Mouse (Mus musculus): Measurements from ENCODE around the gene Plp1. TPM values are rescaled to one million over a fixed set of nuclear protein-coding genes. Genes with fewer than 3 reads are reported as not detected.

Gene Plp1
- polyA plus RNA-seq, 1 experiment from 2014 or later = 3.3 TPM

GRCm38 (mm10) chrX:136828610-136829009 is 6.1 kb downstream of the Plp1 start:
- H3K4me3 ChIP-seq (ENCODE audit: low read length) = no peak overlapping the region
- no peaks in the 10 kb centered on the region for H3K4me1 ChIP-seq (replicated peaks; ENCODE audit: control insufficient read depth, insufficient read depth, low read length)
- no peak overlapping the region for H3K4me2 ChIP-seq (ENCODE audit: low read depth, low read length)
- no peak overlapping the region for H3K27ac ChIP-seq (ENCODE audit: low read length)
- no peaks in the 10 kb centered on the region for H3K36me3 ChIP-seq (ENCODE audit: control insufficient read depth, insufficient read depth, low read length)
- no peaks in the 10 kb centered on the region; the same call in 1 of the 2 replicates for H3K27me3 ChIP-seq (ENCODE audit: control insufficient read depth, insufficient read depth, low read depth, low read length)
- no peaks in the 10 kb centered on the region for H3K9me3 ChIP-seq (ENCODE audit: control insufficient read depth, low read length)
- ATAC-seq (ENCODE audit: low read depth) = no peak
- no peak overlapping the region for H3K9ac ChIP-seq (ENCODE audit: low read length)

- H3K9ac ChIP-seq (ENCODE audit: low read length) = no peak overlapping the region
- H3K27me3 ChIP-seq (ENCODE audit: control insufficient read depth, insufficient read depth, low read depth, low read length) = no peaks in the 10 kb centered on the region
- H3K4me1 ChIP-seq (replicated peaks; ENCODE audit: control insufficient read depth, insufficient read depth, low read length) = no peaks in the 10 kb centered on the region
- H3K36me3 ChIP-seq (ENCODE audit: control insufficient read depth, insufficient read depth, low read length) = no peaks in the 10 kb centered on the region
- H3K27ac ChIP-seq (ENCODE audit: low read length) = no peak overlapping the region
- WGBS = 28% methylated on average over 3 of the region's 3 CpGs
- no peak overlapping the region for H3K4me2 ChIP-seq (ENCODE audit: low read depth, low read length)
- no peak overlapping the region for H3K4me3 ChIP-seq (ENCODE audit: low read length)
- no peaks in the 10 kb centered on the region for H3K9me3 ChIP-seq (ENCODE audit: control insufficient read depth, low read length)
- ATAC-seq (ENCODE audit: low read depth) = no peak
Observed at GRCm38 (mm10) chrX:136850300-136850699, 27.8 kb downstream of the Plp1 start.

GRCm38 (mm10) chrX:136868061-136869040 is 45.9 kb downstream of the Plp1 start, which contains the start of gene Rab9b:
Rab9b (minus strand) TSS chrX:136868755.
- peak within 1 kb of the TSS; percentile 43 for H3K9ac ChIP-seq (ENCODE audit: low read length)
- WGBS = 21% methylated on average over 27 of the region's 36 CpGs
- peak within 1 kb of the TSS; percentile 50 for H3K4me3 ChIP-seq (ENCODE audit: low read length)
- H3K36me3 ChIP-seq (ENCODE audit: control insufficient read depth, insufficient read depth, low read length) = no peaks in the 10 kb centered on the region
- H3K4me1 ChIP-seq (replicated peaks; ENCODE audit: control insufficient read depth, insufficient read depth, low read length) = no peaks in the 10 kb centered on the region
- no peaks in the 10 kb centered on the region; the same call in 1 of the 2 replicates for H3K27me3 ChIP-seq (ENCODE audit: control insufficient read depth, insufficient read depth, low read depth, low read length)
- no peak within 1 kb of the TSS for H3K27ac ChIP-seq (ENCODE audit: low read length)
- H3K9me3 ChIP-seq (ENCODE audit: control insufficient read depth, low read length) = no peaks in the 10 kb centered on the region
- peak within 1 kb of the TSS; percentile 76 for H3K4me2 ChIP-seq (ENCODE audit: low read depth, low read length)
- ATAC-seq (ENCODE audit: low read depth) = peak; percentile 65

Other genes with a start within 250 kb of the Plp1 start
- gene Tceal3, start 231.8 kb upstream of the Plp1 start, polyA plus RNA-seq (2015; fragmentation: Nextera tagmentation; extraction: Ambion mirVana) = 11.0 and 13.0 TPM in 2 replicates
- gene Tceal1, start 114.7 kb upstream of the Plp1 start, polyA plus RNA-seq (2015; fragmentation: Nextera tagmentation; extraction: Ambion mirVana) = 12.5 and 13.6 TPM in 2 replicates
- 511 and 543 TPM in 2 replicates for gene Morf4l2, start 79.0 kb upstream of the Plp1 start, polyA plus RNA-seq (2015; fragmentation: Nextera tagmentation; extraction: Ambion mirVana)
- 0.10 and 0.15 TPM in 2 replicates for gene Glra4, start 42.5 kb upstream of the Plp1 start, polyA plus RNA-seq (2015; fragmentation: Nextera tagmentation; extraction: Ambion mirVana)
- gene Rab9b, start 46.1 kb downstream of the Plp1 start, polyA plus RNA-seq (2015; fragmentation: Nextera tagmentation; extraction: Ambion mirVana) = 0.10 and 0.11 TPM in 2 replicates
- not detected in 2 replicates for gene H2bfm, start 104.7 kb downstream of the Plp1 start, polyA plus RNA-seq (2015; fragmentation: Nextera tagmentation; extraction: Ambion mirVana)
- 30.3 and 46.3 TPM in 2 replicates for gene Tmsb15b2, start 152.8 kb downstream of the Plp1 start, polyA plus RNA-seq (2015; fragmentation: Nextera tagmentation; extraction: Ambion mirVana)
- gene Tmsb15l, start 154.2 kb downstream of the Plp1 start, polyA plus RNA-seq (2015; fragmentation: Nextera tagmentation; extraction: Ambion mirVana) = 2.9 and 4.8 TPM in 2 replicates
- gene Tmsb15b1, start 154.2 kb downstream of the Plp1 start, polyA plus RNA-seq (2015; fragmentation: Nextera tagmentation; extraction: Ambion mirVana) = 18.6 and 19.8 TPM in 2 replicates
- 7.0 and 8.3 TPM in 2 replicates for gene Zcchc18, start 170.5 kb downstream of the Plp1 start, polyA plus RNA-seq (2015; fragmentation: Nextera tagmentation; extraction: Ambion mirVana)
- 12.0 and 13.4 TPM in 2 replicates for gene Slc25a53, start 215.6 kb downstream of the Plp1 start, polyA plus RNA-seq (2015; fragmentation: Nextera tagmentation; extraction: Ambion mirVana)
- 10.7 and 11.0 TPM in 2 replicates for gene Fam199x, start 226.9 kb downstream of the Plp1 start, polyA plus RNA-seq (2015; fragmentation: Nextera tagmentation; extraction: Ambion mirVana)

Measured in lung, embryonic 16.5 days (tissue).